Mouse (Mus musculus): ENCODE measurements around the gene Vmn2r90. TPM values are rescaled to one million over a fixed set of nuclear protein-coding genes. Genes with fewer than 3 reads are reported as not detected.
"Not testable (repeated sequence)": the region's sequence is repeated elsewhere in the genome, so short reads cannot be mapped to it uniquely, and the experiment has no call there.

Vmn2r90 gene
- total RNA-seq (2014; fragmentation: Nextera tagmentation) = not detected in 2 replicates
- total RNA-seq (2017) = 0.31 TPM in 1 of 2 replicates, not detected in the other

- no peak for ATAC-seq (replicated peaks; ENCODE audit: poor library complexity, severe bottlenecking)
Measured at GRCm38 (mm10) chr17:17703447-17703846, at the start of gene Vmn2r90. Vmn2r90 (plus strand) TSS chr17:17703747.

GRCm38 (mm10) chr17:17654997-17655828 lies 48.3 kb upstream of the Vmn2r90 start:
- ATAC-seq (replicated peaks; ENCODE audit: poor library complexity, severe bottlenecking) = peak; percentile 55

GRCm38 (mm10) chr17:17655829-17656176 lies 47.7 kb upstream of the Vmn2r90 start:
- no peak for ATAC-seq (replicated peaks; ENCODE audit: poor library complexity, severe bottlenecking)

- no peak for ATAC-seq (replicated peaks; ENCODE audit: poor library complexity, severe bottlenecking)
Measured at GRCm38 (mm10) chr17:17678781-17679180, 24.8 kb upstream of the Vmn2r90 start.

GRCm38 (mm10) chr17:17690659-17691058 lies 12.9 kb upstream of the Vmn2r90 start:
- no peak for ATAC-seq (replicated peaks; ENCODE audit: poor library complexity, severe bottlenecking)

- ATAC-seq (replicated peaks; ENCODE audit: poor library complexity, severe bottlenecking) = not testable (repeated sequence)
Measured at GRCm38 (mm10) chr17:17732396-17732795, 28.8 kb downstream of the Vmn2r90 start.

GRCm38 (mm10) chr17:17738635-17739034 lies 35.1 kb downstream of the Vmn2r90 start:
- ATAC-seq (replicated peaks; ENCODE audit: poor library complexity, severe bottlenecking) = no peak

- not testable (repeated sequence) for ATAC-seq (replicated peaks; ENCODE audit: poor library complexity, severe bottlenecking)
Measured at GRCm38 (mm10) chr17:17739300-17739699, 35.8 kb downstream of the Vmn2r90 start.

- not testable (repeated sequence) for ATAC-seq (replicated peaks; ENCODE audit: poor library complexity, severe bottlenecking)
Measured at GRCm38 (mm10) chr17:17739936-17740335, 36.4 kb downstream of the Vmn2r90 start.

- not testable (repeated sequence) for ATAC-seq (replicated peaks; ENCODE audit: poor library complexity, severe bottlenecking)
Measured at GRCm38 (mm10) chr17:17741516-17741915, 38.0 kb downstream of the Vmn2r90 start.

GRCm38 (mm10) chr17:17749371-17749770 lies 45.8 kb downstream of the Vmn2r90 start:
- peak; percentile 90 for ATAC-seq (replicated peaks; ENCODE audit: poor library complexity, severe bottlenecking)

GRCm38 (mm10) chr17:17762614-17763293 lies 59.2 kb downstream of the Vmn2r90 start:
- no peak for ATAC-seq (replicated peaks; ENCODE audit: poor library complexity, severe bottlenecking)

GRCm38 (mm10) chr17:17764206-17764605 lies 60.7 kb downstream of the Vmn2r90 start:
- no peak for ATAC-seq (replicated peaks; ENCODE audit: poor library complexity, severe bottlenecking)

GRCm38 (mm10) chr17:17766481-17766880 lies 62.9 kb downstream of the Vmn2r90 start:
- ATAC-seq (replicated peaks; ENCODE audit: poor library complexity, severe bottlenecking) = peak; percentile 97

Other genes with a start within 250 kb of the Vmn2r90 start
- gene Lnpep, start 78.7 kb upstream of the Vmn2r90 start, total RNA-seq (2014; fragmentation: Nextera tagmentation) = 42.2 and 46.3 TPM in 2 replicates
- gene Lnpep, start 78.7 kb upstream of the Vmn2r90 start, total RNA-seq (2017) = 51.6 and 52.2 TPM in 2 replicates
- 1.6 and 3.2 TPM in 2 replicates for gene Spaca6, start 123.4 kb downstream of the Vmn2r90 start, total RNA-seq (2014; fragmentation: Nextera tagmentation)
- not detected in 2 replicates for gene Spaca6, start 123.4 kb downstream of the Vmn2r90 start, total RNA-seq (2017)
- not detected in 2 replicates for gene Has1, start 151.5 kb downstream of the Vmn2r90 start, total RNA-seq (2014; fragmentation: Nextera tagmentation)
- not detected in 2 replicates for gene Has1, start 151.5 kb downstream of the Vmn2r90 start, total RNA-seq (2017)
- gene Fpr1, start 180.2 kb downstream of the Vmn2r90 start, total RNA-seq (2014; fragmentation: Nextera tagmentation) = not detected in 2 replicates
- gene Fpr1, start 180.2 kb downstream of the Vmn2r90 start, total RNA-seq (2017) = 1.1 and 2.9 TPM in 2 replicates
- gene Fpr2, start 184.1 kb downstream of the Vmn2r90 start, total RNA-seq (2014; fragmentation: Nextera tagmentation) = not detected in 2 replicates
- gene Fpr2, start 184.1 kb downstream of the Vmn2r90 start, total RNA-seq (2017) = 3.5 and 5.0 TPM in 2 replicates
- gene Fpr3, start 184.1 kb downstream of the Vmn2r90 start, total RNA-seq (2014; fragmentation: Nextera tagmentation) = not detected in 2 replicates
- gene Fpr3, start 184.1 kb downstream of the Vmn2r90 start, total RNA-seq (2017) = not detected in 2 replicates